Mouse (Mus musculus) neural tube, embryonic 11.5 days (tissue): ENCODE measurements around the gene Pik3r2. TPM values are rescaled to one million over a fixed set of nuclear protein-coding genes. Genes with fewer than 3 reads are reported as not detected.

Experiments
- ATAC-seq: fragments of 200-750 bp; cut with Nextera tagmentation; 2 replicates; pipeline ENCODE4 v1.8.0; 2017; ENCODE audit warnings: moderate number of reproducible peaks, mild to moderate bottlenecking, moderate TSS enrichment, moderate library complexity; ENCODE audit not compliant: insufficient read depth, low FRiP score, low TSS enrichment
- DNase-seq: peaks from one replicate; pipeline ENCODE4 v3.0.0-alpha.2; 2015; ENCODE audit warnings: low spot score
- H3K27ac ChIP-seq: fragments of 300-500 bp; sonication (generic); 2 replicates; pipeline ENCODE4 v1.5.1; 2014; ENCODE audit warnings: low read depth, mild to moderate bottlenecking, low read length
- H3K27me3 ChIP-seq: fragments of 300-500 bp; sonication (generic); 2 replicates; pipeline ENCODE4 v1.6.1; 2014; ENCODE audit warnings: mild to moderate bottlenecking, low read length, mixed read lengths; ENCODE audit not compliant: control insufficient read depth, insufficient read depth
- H3K36me3 ChIP-seq: fragments of 300-500 bp; sonication (generic); 2 replicates; pipeline ENCODE4 v1.6.1; 2014; ENCODE audit warnings: mild to moderate bottlenecking, low read length, moderate library complexity, mixed read lengths; ENCODE audit not compliant: control insufficient read depth, insufficient read depth
- H3K4me1 ChIP-seq: fragments of 300-500 bp; sonication (generic); 2 replicates; pipeline ENCODE4 v1.6.1; 2014; ENCODE audit warnings: low read length, mixed read lengths; ENCODE audit not compliant: control insufficient read depth, insufficient read depth
- H3K4me2 ChIP-seq: fragments of 300-500 bp; sonication (generic); 2 replicates; pipeline ENCODE4 v1.6.1; 2014; ENCODE audit warnings: low read depth, mild to moderate bottlenecking, moderate library complexity
- H3K4me3 ChIP-seq: fragments of 300-500 bp; sonication (generic); 2 replicates; pipeline ENCODE4 v1.5.1; 2014; ENCODE audit warnings: low read depth, low read length
- H3K9ac ChIP-seq: fragments of 300-500 bp; sonication (generic); 2 replicates; pipeline ENCODE4 v1.6.1; 2014; ENCODE audit warnings: mild to moderate bottlenecking, low read length
- H3K9me3 ChIP-seq: fragments of 300-500 bp; sonication (generic); 2 replicates; pipeline ENCODE4 v1.6.1; 2016; ENCODE audit warnings: low read length; ENCODE audit not compliant: control insufficient read depth
- WGBS: fragments of 180-500 bp; shearing (Covaris S2); extraction: QIAGEN DNeasy Blood & Tissue Kit; methylation state at CpG from one replicate; pipeline ENCODE4 v1.1.7; 2014; 5-methylcytosine and 5-hydroxymethylcytosine counted together
- polyA plus RNA-seq: library from polyadenylated mRNA; unstranded; fragments of >200 nt; fragmentation: Nextera tagmentation; extraction: Ambion mirVana; gene quantifications from 2 replicates; pipeline ENCODE4 v1.2.1, GENCODE M21; 2014

Pik3r2 gene
- polyA plus RNA-seq, 1 experiment from 2014 or later: 54.7 TPM

- Histone ChIP-seq H3K27ac (no peak overlapping the region), H3K4me3 (no peak overlapping the region), H3K27me3 (peaks cover 33% of the 10 kb centered on the region), H3K4me1 (peaks cover 34% of the 10 kb centered on the region), H3K9me3 (no peaks in the 10 kb centered on the region), H3K9ac (no peak overlapping the region), H3K36me3 (no peaks in the 10 kb centered on the region), H3K4me2 (no peak overlapping the region)
- ATAC-seq (no peak), DNase-seq (no peak)
- 82% methylated on average over 2 of the region's 2 CpGs for WGBS
Measured at GRCm38 (mm10) chr8:70795370-70795769, 18.9 kb upstream of the Pik3r2 start.

GRCm38 (mm10) chr8:70794215-70794614 lies 17.7 kb upstream of the Pik3r2 start:
- 92% methylated on average over 2 of the region's 2 CpGs for WGBS
- Histone ChIP-seq H3K27me3 (peaks cover 23% of the 10 kb centered on the region), H3K4me2 (no peak overlapping the region), H3K27ac (no peak overlapping the region), H3K9me3 (no peaks in the 10 kb centered on the region), H3K4me1 (peaks cover 34% of the 10 kb centered on the region), H3K9ac (no peak overlapping the region), H3K36me3 (no peaks in the 10 kb centered on the region), H3K4me3 (no peak overlapping the region)
- DNase-seq (no peak), ATAC-seq (no peak)

- Histone ChIP-seq H3K4me1 (peaks cover 32% of the 10 kb centered on the region), H3K27me3 (peaks cover 8% of the 10 kb centered on the region), H3K4me2 (peak overlapping the region; percentile 61), H3K27ac (peak overlapping the region; percentile 68), H3K9me3 (no peaks in the 10 kb centered on the region), H3K4me3 (peak overlapping the region; percentile 45), H3K36me3 (no peaks in the 10 kb centered on the region), H3K9ac (peak overlapping the region; percentile 77; the same call in 1 of the 2 replicates)
- peak; percentile 28 for ATAC-seq
- under 1% methylated on average over 20 of the region's 20 CpGs for WGBS
- DNase-seq: no peak
Measured at GRCm38 (mm10) chr8:70792700-70793099, 16.2 kb upstream of the Pik3r2 start.

- peak; percentile 81 for ATAC-seq
- 7% methylated on average over 58 of the region's 58 CpGs for WGBS
Measured at GRCm38 (mm10) chr8:70791975-70792691, 15.6 kb upstream of the Pik3r2 start.

GRCm38 (mm10) chr8:70791294-70791701 lies 14.8 kb upstream of the Pik3r2 start:
- Histone ChIP-seq H3K9ac (no peak overlapping the region), H3K4me1 (peaks cover 27% of the 10 kb centered on the region), H3K27me3 (peaks cover 5% of the 10 kb centered on the region; the same call in 1 of the 2 replicates), H3K4me3 (peak overlapping the region; percentile 45), H3K9me3 (no peaks in the 10 kb centered on the region), H3K27ac (no peak overlapping the region), H3K4me2 (peak overlapping the region; percentile 61), H3K36me3 (no peaks in the 10 kb centered on the region)
- DNase-seq (no peak), ATAC-seq (no peak)
- 80% methylated on average over 7 of the region's 7 CpGs for WGBS

More at GRCm38 (mm10) chr8:70791975-70792691, 15.6 kb upstream of the Pik3r2 start:
- Histone ChIP-seq H3K9me3 (no peaks in the 10 kb centered on the region), H3K27me3 (peaks cover 7% of the 10 kb centered on the region; the same call in 1 of the 2 replicates), H3K4me1 (peaks cover 31% of the 10 kb centered on the region), H3K4me2 (peak overlapping the region; percentile 61), H3K9ac (peak overlapping the region; percentile 77), H3K36me3 (no peaks in the 10 kb centered on the region), H3K27ac (peak overlapping the region; percentile 68), H3K4me3 (peak overlapping the region; percentile 45)
- DNase-seq: peak; percentile 99

- Histone ChIP-seq H3K9ac (peak overlapping the region; percentile 26), H3K36me3 (no peaks in the 10 kb centered on the region), H3K4me1 (peaks cover 24% of the 10 kb centered on the region), H3K27ac (no peak overlapping the region), H3K4me2 (peak overlapping the region; percentile 61; the same call in 1 of the 2 replicates), H3K27me3 (0 out of 2 replicates have a peak, but pooled peaks cover 5% of the 10 kb centered on the region), H3K9me3 (no peaks in the 10 kb centered on the region), H3K4me3 (no peak overlapping the region)
- ATAC-seq (no peak), DNase-seq (no peak)
- WGBS: 68% methylated on average over 8 of the region's 8 CpGs
Measured at GRCm38 (mm10) chr8:70790846-70791245, 14.3 kb upstream of the Pik3r2 start.

- no peaks in the 10 kb centered on the region for H3K36me3 ChIP-seq
- peaks cover 24% of the 10 kb centered on the region for H3K4me1 ChIP-seq
Measured at GRCm38 (mm10) chr8:70789046-70789445, 12.5 kb upstream of the Pik3r2 start.

GRCm38 (mm10) chr8:70787941-70788667 lies 11.6 kb upstream of the Pik3r2 start:
- peak overlapping the region; percentile 10; the same call in 1 of the 2 replicates for H3K9ac ChIP-seq
- no peak for ATAC-seq
- peaks cover 3% of the 10 kb centered on the region; the same call in 1 of the 2 replicates for H3K36me3 ChIP-seq
- no peaks in the 10 kb centered on the region for H3K27me3 ChIP-seq
- peak; percentile 70 for DNase-seq
- H3K4me2 ChIP-seq: peak overlapping the region; percentile 14; the same call in 1 of the 2 replicates
- H3K9me3 ChIP-seq: no peaks in the 10 kb centered on the region
- WGBS: 14% methylated on average over 30 of the region's 30 CpGs
- H3K4me1 ChIP-seq: peaks cover 19% of the 10 kb centered on the region
- no peak overlapping the region for H3K4me3 ChIP-seq
- no peak overlapping the region for H3K27ac ChIP-seq

More at GRCm38 (mm10) chr8:70789046-70789445, 12.5 kb upstream of the Pik3r2 start:
- Histone ChIP-seq H3K27me3 (no peaks in the 10 kb centered on the region), H3K27ac (no peak overlapping the region), H3K9ac (no peak overlapping the region), H3K4me3 (no peak overlapping the region), H3K4me2 (no peak overlapping the region), H3K9me3 (no peaks in the 10 kb centered on the region)
- DNase-seq: no peak
- ATAC-seq: no peak
- WGBS: 79% methylated on average over 10 of the region's 10 CpGs
